Mouse (Mus musculus) kidney, adult 18-20 months (tissue): ENCODE results near the gene Gm3269.
A peak's percentile ranks its signal among the peaks of the same experiment; 100 is the strongest.
"Not testable (repeated sequence)": the region's sequence is repeated elsewhere in the genome, so short reads cannot be mapped to it uniquely, and the experiment has no call there.

ENCODE experiments used
- DNase-seq: peaks from one replicate; pipeline ENCODE4 v3.0.0; 2021

The Gm3269 gene

GRCm38 (mm10) chr14:4837806-4838205 lies at the start of gene Gm3269:
TSS of gene Gm3269 (plus strand) at chr14:4838106.
- DNase-seq: not testable (repeated sequence)

GRCm38 (mm10) chr14:4806421-4806820 lies 31.5 kb upstream of the Gm3269 start:
- not testable (repeated sequence) for DNase-seq

GRCm38 (mm10) chr14:4821950-4822349 lies 16.0 kb upstream of the Gm3269 start:
- not testable (repeated sequence) for DNase-seq

GRCm38 (mm10) chr14:4855299-4855980 lies 17.5 kb downstream of the Gm3269 start, which contains the start of gene Gm3264:
TSS of gene Gm3264 (plus strand) at chr14:4855576.
- peak; percentile 2 for DNase-seq

- DNase-seq: not testable (repeated sequence)
These were observed 54.2 kb downstream of the Gm3269 start, which contains the start of gene Gm3278 for GRCm38 (mm10) chr14:4892116-4892515. TSS of gene Gm3278 (plus strand) at chr14:4892416.
